Mouse (Mus musculus): ENCODE measurements at regions not wholly inside any gene's neighbourhood (a gene's known extent, or its start where the extent isn't known, plus 50 kb on each side); places are given as distances from the start of the nearest gene placed in this dataset.

DNA sequence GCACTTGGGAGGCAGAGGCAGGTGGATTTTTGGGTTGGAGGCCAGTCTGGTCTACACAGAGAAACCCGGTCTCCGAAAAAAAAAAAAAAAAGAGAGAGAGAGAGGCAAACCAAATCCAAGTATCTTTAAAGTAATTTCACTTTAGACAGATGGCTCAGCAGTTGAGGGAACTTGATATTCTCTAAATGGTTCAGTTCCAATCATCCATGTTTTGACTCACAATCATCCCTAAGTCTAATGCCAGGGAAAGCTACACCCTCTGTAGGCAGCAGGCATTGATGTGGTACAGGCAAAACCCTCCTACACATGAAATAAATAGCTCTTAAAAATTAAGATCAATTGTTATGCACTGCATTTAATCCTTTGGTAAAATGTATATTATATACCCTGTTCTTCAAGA lies 248.8 kb upstream of the Gm5152 start:
- no peak for DNase-seq (ENCODE audit: low read depth, low spot score)

DNA sequence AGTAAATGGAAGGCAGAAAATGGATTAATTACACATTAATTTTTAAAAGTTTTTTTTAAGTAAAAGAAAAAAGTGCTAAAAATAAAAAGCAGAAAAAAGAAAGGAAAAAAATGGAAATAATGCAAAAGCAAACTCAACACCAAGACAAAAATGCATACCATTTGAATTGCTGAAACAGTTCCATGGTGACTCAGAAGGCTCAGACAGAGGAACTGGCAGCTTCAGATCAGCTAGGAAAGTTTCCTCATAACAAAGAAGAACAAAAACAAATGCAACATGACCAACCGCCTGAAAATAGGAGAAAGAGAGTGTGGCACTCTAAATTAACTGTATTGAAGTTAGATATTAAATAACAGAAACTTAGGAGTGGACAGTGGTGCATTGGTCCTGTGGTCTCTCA lies 231.7 kb upstream of the Gm5152 start:
- DNase-seq (ENCODE audit: low read depth, low spot score), result no peak

DNA sequence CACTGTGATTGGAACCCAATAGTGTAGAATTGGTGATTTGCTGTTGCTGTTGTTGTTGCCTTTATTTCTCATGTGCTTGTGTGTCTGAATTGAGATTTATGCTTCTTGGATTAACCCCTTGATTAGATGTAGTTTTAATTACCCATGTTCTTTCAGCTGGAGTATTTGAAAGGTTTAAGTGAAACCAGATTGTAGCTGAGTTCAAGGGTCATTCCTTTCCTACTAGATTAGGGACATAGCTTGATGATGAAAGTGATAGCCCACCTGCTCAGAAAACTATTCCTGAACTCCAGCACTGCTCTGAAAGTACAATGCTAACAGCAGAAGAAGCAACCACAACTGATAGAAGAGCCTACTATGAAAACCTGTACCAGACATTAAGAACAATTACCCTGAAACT lies 231.1 kb upstream of the Gm5152 start:
- DNase-seq (ENCODE audit: low read depth, low spot score), result no peak

DNA sequence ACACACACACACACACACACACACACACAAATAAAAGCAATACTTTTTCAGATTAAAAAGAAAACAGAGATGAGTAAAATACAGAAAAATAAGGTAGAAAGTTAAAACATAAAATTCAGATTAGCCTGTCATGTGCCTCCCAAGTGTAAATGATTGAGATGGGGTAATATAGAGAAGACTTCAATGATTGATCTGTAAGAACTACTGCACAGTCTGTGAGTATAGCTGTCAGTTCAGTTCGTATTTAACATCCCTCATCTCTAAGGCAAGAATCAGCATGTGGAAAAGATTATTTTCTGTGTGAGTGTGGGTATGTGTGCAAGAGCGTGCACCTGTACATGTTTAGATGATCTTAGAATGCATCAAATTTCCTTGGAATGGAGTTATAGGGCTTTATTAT lies 200.3 kb upstream of the Gm5152 start:
- no peak for DNase-seq (ENCODE audit: low read depth, low spot score)

DNA sequence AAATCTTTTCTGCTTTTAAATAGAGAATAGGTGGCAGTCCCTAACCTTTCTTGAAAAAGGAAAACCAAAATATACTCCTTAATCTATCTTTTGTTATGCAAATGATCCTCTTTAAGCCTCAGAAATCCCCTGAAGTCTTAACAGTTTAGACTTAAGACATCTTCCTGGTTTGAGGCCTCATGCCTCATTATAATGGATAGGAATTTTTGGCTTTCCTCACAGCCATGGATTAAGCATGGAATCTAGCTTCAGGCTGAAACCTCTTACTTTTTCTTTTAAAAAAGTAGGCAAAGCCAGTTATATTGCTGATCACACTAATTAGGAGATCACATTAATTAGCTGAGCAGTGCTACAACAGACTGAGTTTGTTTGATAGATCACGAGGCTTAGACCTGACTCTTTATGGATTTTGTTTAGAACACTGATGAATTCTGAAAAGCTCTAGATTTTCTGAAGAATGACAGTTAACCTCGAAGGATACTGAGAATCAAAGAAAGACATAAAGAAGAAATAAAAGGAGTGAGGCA lies 171.4 kb upstream of the Gm5152 start:
- DNase-seq (ENCODE audit: low read depth, low spot score), result no peak

DNA sequence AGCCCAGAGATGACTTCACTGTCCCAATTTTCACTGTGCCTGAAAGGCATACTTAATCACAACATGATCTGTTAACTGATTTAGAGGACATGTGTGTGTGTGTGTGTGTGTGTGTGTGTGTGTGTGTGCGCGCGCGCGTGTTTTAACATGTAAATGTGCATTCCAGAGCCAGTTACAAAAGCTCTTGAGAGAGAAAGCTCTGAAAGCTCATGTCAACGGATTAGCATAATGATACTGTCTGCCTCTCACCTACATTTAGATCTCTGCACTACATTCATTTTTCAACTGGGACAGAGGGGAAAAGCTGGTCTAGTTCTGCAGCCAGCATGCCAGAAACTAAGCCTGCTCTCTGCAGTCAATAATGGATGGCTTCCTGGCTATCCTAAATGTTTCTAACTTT lies 170.6 kb upstream of the Gm5152 start:
- peak; percentile 1 for DNase-seq (ENCODE audit: low read depth, low spot score)

DNA sequence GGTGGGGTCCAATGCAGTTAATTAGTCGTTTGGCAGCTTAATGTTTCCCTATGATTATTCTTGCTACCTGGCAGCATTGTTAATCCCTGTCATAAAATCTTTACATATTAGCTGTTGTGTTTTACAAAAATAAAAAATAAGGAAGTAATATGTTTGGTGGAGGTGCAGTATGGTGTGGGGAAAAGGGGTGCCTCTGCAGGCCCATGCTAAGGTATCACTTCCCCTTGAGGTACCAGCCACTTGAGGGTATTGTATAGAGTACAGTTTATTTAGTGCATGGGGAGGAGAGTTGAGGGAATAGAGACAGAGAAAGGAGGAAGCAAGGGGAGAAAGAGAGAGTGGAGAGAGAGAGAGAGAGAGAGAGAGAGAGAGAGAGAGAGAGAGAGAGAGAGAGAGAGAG lies 167.7 kb upstream of the Gm5152 start:
- DNase-seq (ENCODE audit: low read depth, low spot score), result no peak

DNA sequence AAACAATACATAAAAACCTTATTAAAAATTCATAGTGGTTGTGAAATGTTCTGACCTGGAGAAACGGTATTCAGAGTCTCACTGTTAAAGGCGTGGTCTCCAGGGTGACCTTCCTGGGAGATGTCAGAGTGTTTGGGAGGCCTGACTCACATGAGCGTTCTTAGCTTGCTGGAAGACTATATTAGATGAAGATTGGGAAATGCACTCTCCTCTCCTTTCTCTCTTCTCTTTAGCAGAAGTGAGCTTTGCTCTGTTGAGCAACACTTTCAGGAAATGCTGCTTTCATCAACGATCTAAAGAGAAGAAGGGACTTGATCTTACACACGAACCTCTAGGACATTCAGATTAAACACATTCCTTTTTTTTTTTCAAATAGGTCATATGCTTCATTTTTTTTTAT lies 147.2 kb upstream of the Gm5152 start:
- DNase-seq (ENCODE audit: low read depth, low spot score), result no peak

DNA sequence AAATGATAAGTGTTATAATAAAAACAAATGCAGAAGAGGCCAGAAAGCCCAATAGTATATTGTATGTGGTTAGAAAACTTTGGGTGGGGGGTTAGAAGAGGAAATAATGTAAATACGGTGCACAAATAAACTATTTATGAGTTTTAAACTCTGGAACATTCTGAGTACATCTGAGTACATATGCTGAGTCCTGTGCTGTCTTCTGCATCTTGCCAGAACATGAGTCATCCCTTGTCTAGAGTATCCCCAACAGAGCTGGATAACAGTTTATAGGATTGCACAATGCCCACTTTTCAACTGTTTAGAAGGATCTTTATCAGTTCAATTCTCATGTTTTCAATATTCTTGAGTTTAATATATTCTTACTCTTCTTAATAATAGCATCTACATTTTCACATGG lies 142.7 kb upstream of the Gm5152 start:
- DNase-seq (ENCODE audit: low read depth, low spot score), result no peak

DNA sequence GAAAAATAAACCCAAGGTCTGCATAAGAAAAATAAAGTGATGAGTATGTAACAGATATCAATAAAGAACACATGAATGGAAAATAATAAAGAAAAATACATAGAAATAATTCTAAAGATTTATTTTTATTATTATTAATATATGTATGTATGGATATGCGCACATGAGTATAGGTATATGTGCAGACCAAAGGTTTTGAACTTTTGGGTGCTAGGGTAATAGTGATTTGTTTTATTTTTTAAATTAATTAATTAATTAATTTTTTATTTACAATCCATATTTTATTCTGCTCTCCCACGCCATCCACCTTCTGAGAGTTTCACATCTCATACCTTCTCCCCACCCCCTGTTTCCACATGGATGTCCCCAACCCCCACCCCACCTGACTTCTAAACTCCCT lies 105.8 kb upstream of the Gm5152 start:
- DNase-seq (ENCODE audit: low read depth, low spot score), result no peak

DNA sequence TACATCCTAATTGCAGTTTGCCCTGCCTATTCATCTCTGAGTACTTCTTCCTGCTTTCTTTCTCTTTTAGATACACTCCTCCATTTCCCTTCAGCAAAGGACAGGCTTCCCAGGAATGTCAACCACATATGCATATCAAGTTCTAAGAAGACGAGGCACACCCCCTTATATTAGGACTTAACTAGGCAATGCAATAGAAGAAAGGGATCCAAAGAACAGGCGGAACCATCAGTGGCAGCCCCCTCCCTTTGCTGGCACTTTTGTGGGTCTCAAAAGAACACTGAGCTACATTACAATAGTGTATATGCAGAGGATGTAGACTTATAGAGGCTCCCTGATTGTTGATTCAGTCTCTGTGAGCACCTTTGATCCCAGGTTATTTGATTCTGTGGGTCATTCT lies 74.3 kb upstream of the Gm5152 start:
- no peak for DNase-seq (ENCODE audit: low read depth, low spot score)
